Mouse (Mus musculus) 3T3-L1 (cell line): ENCODE measurements around the gene 1700029P11Rik.

ENCODE experiments used
- DNase-seq: peaks from one replicate; pipeline ENCODE4 v3.0.0-alpha.2; 2015; ENCODE audit warnings: low read depth, low spot score

The 1700029P11Rik gene

DNA sequence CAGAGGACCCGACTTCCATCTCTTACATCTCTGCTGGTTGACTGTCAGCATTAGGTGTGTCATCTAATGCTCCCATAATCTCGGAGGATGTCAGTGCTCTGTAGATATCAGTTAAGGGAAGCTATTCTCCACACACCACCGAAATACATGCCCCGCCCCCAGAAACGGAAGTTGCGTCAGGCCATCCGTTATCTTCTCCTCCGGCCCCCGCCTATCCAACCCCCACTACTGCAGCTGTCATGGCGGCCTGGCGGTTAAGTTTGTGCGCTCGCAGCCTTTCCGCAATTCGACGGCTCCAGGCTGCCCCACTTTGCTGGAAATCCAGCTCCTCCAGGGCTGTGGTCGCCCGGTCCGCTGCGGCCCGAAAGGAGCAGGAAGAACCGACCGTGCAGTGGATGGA, at the start of gene 1700029P11Rik:
Gene 1700029P11Rik, plus strand, starts transcription at position 220 of the 400 bp plus-strand sequence.
- no peak for DNase-seq

DNA sequence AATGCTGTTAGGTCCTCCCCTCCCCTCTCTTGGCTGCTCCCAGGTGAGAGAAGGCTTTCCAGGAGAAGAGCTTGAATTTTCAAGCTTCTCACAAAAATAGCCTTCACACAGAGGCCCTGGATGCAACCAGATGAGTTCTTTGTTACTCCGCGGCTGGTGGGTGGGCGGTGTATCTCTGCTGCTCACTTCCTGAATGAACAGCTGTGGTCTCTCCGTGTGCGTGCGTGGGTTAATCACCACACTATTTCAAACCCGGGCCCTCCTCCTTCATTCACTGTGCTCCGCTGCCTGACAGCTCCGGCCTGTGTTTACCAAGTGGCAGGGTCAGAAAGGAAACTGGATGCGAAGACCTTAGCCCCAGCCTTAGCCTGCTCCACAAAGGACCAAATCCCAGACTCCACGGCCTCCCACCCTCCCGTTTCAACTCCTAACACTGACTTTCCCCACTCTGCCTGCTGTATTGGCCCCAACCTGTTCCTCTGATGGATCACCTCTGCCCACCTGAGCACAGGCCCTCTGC, 47.3 kb upstream of the 1700029P11Rik start:
- DNase-seq = no peak

DNA sequence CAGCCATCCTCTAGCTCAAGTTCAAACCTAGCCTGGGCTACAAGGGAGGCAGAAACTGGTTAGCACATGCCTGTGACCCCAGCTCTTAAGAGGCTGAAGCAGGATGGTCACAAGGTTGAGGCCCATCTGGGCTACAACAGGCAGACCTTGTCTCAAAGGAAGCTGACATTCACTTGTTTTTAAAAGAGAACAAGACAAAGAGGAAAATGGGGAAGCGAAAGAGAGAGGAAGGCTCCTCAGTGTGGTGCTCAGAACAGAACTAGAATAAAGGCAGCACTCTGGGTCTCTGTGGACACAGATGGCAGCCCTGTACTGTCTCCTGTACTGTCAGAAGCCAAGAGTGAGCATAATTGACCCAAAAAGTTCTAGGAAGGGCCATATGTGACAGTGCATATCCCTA, 46.4 kb upstream of the 1700029P11Rik start:
- DNase-seq = no peak

DNA sequence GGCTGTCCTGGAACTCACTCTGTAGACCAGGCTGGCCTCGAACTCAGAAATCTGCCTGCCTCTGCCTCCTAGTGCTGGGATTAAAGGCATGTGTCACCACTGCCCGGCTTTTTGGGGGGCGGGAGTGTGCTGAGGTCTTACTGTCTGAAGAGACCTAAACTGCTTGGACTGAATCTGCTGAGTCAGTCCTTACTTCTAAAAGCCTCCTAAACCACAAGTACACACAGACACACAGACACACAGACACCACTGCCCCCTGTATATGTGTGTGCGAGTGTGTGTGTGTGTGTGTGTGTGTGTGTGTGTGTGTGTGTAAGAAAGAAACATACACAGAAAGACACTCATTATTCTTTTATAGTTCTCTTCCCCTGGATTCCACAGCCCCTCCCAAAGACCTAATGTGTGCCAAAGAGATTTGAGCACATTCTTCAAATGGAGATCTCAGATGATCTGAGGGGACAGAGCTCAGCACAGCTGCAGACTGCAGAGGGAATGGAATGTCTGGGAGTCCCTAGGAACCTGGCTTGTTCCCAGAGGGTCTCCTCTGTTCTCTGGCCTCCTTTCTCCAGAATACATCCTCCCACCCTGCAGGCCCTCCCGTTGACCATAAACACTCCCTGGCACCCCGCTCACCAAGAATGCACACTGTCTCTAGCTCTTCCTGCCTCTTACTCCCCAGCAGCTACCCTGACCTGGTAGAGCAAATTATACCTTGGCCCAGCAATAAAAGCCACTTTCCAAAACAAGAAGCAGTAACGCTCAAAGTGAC, 44.3 kb upstream of the 1700029P11Rik start:
- DNase-seq = no peak

DNA sequence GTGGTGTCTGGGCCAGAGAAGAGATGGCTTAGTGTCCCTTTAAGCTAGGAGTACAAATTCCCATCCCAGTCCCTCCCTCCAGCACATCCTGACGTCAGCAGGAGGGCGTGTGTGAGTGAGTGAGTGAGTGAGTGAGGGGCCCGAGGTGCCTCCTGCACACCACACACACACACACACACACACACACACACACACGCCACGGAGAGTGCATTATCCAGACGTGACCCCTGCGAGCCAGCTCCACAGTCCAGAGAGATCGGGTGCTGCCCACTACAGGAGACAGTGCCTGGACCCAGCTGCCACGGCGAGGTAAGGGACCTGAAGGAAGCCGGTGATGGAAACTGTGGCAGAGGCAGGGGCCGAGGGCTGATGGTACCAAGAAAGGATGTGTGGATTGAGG, 43.7 kb upstream of the 1700029P11Rik start, which contains the start of gene Csdc2:
Gene Csdc2, plus strand, starts transcription at position 81 of the 400 bp plus-strand sequence.
- no peak for DNase-seq

DNA sequence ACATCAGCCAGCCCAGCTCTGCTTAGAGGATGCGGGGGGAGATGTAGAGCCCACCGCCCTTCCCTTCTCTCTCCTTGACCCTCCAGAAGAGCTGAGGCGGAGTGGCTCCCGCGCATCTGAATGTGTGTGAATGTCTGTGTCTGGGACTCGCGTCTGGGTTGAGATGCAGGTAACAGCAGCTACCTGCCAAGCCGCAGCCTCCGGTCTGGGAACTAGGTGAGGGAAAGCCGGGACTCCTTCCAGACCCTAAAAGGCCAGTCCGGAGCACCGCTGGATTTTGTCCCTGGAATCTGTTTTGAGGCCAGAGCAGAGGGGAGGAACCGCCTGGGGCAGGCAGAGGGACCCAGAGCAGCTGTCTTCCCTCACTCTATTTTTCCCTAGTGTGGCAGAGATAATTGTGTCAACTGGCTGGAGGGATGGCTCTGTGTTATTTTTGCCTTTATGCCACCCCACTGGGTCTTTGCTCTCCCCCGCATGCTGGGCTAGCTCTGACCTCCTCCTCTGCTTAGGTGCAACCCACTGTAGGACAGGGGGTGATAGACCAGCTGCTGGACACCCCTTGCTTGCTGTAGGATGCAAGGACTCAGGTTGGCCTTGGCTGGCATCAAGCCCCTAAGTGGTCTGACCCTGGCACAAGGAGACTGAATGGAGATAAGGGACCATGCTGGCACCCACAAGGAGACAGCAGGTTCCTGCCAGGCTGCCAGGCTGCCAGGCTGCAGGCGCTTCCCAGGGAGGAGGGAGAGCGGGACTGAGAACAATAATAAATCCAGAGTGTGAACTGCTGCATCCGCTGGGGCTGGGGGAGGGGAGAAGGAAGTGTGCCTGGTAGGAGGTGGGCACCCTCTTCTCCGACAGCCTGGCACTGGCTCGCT, 43.0 kb upstream of the 1700029P11Rik start:
- DNase-seq = no peak

DNA sequence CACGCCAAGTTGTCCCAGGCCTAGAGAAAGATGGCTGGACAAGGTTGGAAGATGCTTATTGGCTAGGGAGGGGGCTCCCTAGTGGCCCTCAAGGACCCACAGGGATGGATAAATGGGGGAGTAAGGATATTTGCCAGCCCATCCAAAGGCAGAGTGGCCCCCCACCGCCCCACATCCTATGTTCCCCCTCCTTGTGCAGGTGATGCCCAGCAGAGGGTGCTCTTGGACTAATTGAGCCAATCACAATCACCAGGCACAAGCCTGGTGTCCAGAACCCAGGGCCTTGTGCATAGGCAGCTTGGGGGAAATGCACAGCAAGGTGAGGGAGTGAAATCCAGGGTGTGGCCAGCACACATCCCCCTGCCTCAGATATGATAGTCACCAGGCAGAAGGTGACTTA, 42.1 kb upstream of the 1700029P11Rik start:
- DNase-seq = peak; percentile 62

DNA sequence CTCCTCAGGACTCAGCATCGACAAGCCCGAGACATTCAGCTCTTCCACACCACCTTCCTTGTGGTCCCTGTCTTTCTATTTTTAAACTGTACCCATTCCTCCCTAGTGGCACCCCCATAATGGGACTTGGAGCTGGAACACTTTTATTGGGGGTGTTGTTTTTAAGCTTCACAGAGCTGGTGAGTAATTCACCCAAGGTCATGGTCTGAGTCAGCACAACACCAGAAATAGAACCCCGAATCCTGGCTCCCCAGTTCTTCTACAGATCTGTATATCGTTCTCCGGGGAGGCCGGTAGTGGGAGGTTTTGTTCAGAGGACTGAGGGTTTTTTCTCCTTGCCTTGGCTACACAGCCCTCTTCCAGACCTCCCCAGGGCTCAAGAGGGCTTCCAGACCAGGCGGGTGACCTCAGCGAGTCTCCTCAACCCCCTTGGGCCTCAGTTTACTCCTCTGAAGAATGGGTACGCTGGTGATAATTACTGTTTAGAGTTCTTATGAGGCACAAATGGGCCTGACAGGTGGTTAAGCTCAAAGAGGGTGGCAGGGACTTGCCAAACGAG, 41.1 kb upstream of the 1700029P11Rik start:
- no peak for DNase-seq

DNA sequence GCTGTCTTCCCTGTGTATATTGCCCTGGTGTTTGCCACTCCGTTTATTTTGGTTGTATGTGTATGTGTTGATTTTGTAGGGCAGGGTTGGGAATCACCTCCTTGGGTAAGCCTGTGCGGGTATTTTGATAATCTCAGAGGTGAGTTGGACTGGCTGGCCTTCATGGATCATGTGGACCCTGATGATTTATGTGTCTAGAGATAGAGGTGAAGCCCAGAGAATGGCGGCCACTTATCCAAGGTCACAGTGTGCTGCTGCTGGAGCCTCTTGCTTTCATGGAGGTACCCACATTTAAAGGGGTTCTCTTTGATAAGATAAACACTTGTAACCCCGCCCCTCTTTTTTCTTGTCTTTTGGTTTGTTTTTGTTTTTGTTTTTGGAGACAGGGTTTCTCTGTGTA, 40.6 kb upstream of the 1700029P11Rik start:
- DNase-seq = no peak

DNA sequence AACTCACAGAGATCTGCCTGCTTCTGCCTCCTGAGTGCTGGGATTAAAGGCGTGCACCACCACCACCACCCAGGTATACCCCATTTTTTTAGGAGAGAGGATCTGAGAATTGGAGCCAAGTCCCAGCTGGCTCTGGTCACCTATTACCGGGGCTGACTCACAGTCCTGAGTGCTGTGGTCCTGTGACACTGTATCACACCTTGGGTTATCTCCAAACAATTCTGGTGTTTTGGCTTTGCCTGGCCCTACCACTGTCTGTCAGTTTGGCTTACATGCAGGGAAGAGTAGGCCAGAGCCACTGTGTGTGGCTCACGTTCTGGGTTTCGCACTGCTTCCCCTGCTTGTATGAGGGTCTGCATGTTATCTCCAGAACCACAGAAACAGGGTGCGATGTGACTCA, 40.1 kb upstream of the 1700029P11Rik start:
- no peak for DNase-seq

DNA sequence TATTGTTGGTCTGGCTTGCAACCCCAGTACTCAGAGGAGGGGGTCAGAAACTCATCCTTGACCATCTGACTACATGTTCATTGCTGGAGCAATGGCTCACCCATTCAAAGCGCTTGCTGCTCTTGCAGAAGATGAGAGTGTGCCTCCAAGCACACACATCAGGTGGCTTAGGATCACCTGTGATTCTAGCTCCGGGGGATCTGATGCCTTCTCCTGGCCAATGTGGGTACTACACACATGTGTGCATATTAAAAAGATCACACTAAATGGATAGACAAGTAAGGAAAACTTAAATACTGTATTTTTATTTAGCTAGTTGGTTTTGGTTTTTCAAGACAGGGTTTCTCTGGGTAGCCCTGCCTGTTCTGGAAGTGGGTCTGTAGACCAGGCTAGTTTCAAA, 39.3 kb upstream of the 1700029P11Rik start:
- DNase-seq = no peak

DNA sequence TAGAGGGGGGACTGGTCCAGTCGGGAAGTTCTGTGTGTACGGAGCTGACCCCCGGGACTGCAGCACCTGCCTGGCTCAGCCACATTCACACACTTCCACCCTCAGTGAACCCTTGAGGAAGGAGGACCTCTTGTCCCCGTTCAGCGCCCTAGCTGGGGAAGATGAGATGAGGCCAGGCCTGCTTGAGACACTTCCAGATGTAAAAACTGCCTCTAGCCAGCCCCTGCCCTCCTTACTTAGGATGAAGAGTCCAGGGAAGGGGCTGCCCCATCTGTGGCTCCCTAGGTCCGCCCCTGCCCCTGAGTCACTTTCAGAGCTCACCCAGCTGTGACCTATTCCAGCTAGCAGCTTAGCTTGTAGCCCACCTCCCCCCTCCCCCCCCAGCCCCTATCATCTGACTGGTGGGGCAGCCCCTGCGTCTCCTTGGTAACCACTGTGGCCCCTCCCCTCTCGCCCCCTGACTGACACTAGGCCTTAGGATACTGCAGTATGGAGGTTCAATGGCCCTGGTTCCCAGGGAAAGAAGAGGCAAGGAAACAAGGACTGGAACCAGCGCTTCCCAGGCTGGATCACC, 37.1 kb upstream of the 1700029P11Rik start:
- no peak for DNase-seq

DNA sequence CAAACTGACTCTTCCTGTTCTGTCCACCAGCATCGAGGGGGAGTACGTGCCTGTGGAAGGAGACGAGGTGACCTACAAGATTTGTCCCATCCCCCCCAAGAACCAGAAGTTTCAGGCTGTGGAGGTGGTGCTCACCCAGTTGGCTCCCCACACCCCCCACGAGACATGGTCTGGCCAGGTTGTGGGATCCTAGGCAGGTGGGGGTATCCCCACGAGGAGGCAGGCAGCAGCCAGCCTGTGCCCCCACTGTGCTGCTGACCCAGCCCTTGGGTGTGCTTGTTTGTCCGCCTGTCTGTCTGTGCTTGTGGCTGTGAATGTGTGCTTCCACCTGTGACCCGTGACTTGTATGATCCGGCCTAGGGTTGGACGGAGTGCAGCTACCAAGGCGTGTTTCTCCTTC, 31.3 kb upstream of the 1700029P11Rik start:
- no peak for DNase-seq

DNA sequence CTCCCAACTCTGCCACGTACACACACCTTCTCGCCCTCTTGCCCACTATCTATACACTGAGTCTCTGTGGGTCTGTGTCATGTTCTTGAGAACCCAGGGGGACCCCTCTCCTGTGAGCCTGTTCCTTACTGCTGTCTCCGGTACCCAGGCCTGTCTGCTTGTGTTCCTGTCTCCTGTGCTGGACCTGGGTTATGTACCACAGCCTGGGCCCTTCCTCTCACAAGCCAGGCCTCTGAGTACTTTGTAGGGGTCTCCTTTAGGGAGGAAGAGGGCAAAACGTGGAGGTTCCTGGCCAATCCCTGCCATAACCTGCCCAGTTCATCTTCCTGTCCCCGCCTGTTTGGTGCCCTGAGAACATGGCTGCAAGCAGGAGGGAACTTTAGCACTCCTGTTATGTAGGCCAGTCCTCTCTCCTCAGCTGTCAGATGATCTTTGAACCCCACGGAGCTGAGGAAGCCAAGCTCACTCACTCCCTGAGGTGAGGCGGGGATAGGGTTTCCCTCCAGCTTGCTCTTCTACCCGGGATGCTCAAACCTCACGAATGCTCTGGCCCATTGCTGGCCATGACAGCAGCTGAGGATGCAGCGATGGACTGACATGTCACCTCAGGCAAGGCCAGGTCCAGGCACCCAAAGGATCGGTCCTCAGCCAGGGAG, 30.7 kb upstream of the 1700029P11Rik start:
- no peak for DNase-seq

DNA sequence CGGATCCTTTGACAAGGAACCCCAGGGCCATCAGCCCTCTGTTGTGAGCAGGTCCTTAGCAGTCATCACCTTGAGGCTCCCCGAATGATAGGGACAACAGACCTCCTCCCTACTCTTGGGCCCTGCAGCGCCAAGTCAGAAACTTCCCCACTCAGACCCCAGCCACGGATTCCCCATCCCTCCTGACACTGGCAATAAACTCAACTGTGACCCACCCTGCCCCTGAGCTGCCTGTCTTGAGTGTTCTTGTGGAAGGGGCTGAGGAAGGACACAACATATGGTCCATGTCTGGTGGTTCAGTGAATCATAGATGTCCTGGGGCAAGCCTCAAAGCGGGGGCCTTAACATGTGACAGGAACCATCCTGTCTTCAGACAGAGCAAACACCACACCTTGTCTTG, 29.6 kb upstream of the 1700029P11Rik start:
- DNase-seq = no peak

DNA sequence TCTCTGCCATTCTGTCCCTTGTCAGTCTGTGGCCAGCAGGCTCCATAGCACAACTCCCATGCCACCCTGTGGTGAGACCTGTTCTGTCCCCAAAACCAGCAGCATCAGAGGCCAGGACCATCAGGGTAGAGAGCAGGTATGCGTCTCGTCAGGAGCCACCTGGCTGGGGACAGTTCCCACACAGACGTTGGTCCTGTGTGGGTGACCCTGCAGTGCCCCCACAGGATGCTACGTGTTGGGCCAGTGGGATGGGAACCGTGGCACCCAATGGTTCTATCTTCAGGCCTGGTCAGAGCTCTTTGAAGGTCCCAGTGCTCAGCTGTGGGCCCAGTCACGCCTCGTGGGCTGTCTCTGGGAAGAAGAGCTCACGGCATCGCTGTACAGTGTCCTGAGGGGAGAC, 29.2 kb upstream of the 1700029P11Rik start:
- no peak for DNase-seq

DNA sequence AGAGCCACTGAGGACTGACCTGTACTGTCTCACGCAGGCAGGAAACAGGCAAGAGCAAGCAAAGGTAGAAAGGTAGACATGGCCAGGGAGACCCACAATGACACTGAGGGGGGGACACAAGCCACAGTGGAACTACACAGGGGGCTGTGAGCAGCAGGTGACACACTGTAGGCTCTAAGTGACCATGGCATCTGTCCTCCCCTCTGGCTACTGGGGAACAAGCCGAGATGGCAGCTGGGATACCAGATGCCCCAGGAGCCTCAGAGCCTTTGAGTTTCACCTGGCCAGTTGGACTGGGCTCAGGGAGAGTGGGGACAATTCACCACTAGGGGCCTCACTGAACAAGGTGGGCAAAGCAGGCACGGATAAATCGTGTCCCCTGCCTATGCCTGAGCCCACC, 28.0 kb upstream of the 1700029P11Rik start:
- no peak for DNase-seq

DNA sequence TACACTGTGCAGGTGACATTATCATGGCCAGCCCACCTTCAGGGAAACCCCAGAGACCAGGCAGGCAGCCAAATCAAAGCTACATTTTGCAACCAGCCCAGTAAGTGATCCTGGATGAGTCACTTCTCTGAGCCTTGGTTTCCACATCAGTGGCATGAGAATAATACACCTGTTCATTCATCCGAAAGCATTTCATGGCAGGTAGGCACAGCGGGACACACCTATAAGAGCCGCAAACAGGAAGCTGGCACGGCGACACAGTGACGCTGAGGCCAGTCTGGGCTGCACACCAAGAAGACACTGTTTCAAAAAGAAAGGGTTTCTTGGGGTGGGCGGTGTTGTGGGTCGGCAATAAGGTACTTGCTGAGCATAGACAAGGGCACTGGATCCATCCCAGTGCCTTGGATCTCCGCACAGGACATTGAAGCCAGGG, 26.2 kb upstream of the 1700029P11Rik start:
- no peak for DNase-seq

DNA sequence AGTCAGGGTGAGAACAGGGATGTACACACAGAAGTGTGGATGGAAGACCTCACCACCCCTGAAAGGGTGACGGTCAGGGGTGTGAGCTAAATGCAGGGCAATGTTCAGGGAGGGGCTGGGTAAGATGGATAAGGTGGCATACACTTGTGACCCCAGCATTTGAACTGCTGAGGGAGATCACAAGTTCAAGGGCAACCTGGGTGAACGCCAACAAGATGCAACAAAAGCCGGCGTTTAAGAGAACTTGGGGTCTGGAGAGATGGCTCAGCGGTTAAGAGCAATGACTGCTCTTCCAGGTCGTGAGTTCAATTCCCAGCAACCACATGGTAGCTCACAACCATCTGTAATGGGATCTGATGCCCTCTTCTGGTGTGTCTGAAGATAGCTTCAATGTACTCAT, 25.6 kb upstream of the 1700029P11Rik start:
- DNase-seq = no peak

DNA sequence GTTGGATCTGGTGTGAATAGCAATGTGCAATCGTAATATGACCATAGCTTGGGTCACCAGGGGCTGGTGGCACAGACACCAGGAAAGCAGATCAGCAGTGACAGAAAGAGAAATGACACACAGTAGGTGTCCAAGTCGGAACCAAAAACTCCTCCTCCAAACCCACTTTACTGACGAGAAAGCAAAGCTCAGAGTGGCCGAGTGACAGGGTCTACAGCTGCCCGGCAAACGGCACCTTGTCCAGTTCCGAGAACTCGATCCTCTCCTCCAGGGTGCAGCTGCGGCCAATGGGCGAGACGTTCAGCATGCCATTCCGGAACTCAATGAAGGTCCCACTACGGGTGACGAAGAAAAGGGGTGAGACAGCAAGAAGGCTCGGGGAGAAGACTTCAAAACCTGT, 24.9 kb upstream of the 1700029P11Rik start:
- no peak for DNase-seq

DNA sequence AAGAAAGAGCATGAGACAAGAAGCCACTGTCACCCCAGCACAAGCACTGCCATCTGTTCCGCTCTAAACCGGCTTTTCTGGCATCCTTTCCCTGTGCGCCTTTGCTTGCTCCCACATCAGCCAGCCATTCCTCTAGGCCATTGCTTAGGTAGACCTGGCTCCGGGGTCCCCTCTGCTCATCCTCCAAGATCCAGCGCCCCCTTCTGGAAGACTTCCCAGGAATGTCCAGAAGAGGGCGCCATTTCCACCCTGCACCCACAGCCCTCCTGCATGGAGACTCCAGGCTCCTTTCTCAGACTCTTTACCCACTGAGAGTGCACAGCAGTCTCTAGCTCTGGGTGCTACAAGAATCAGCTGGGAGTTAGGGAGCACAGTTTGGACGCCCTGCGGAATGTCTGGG, 23.9 kb upstream of the 1700029P11Rik start:
- peak; percentile 57 for DNase-seq
